Mouse (Mus musculus): ENCODE data around the gene Csnk1g2.
A peak's percentile ranks its signal among the peaks of the same experiment; 100 is the strongest.
"Not testable (repeated sequence)": the region's sequence is repeated elsewhere in the genome, so short reads cannot be mapped to it uniquely, and the experiment has no call there.

Csnk1g2 gene

GRCm38 (mm10) chr10:80623457-80624191, 986 bp downstream of the Csnk1g2 start:
- DNase-seq (ENCODE audit: low spot score in 2 of 2), result peak; percentile 79 to 80

DNA sequence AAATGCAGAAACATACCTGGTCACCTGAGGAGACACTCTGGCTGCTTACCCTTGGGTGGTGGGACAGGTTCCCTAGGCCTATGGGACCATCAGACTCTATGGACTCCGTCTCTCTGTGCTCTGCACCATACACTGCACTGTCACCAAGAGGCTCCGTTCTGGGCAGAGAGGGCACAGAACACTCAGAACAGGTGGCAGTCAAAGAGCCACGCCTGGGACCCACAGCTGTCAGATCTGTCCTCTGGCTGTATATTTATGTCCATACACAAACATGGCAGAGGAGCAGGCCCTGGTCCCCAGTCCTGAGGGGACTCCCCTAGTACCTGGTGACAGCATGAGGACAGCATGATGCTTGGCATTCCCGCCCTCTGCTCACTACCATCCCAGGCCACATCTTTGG, 3.1 kb downstream of the Csnk1g2 start:
- no peak for DNase-seq (ENCODE audit: low spot score in 2 of 2)

- no peak for DNase-seq (ENCODE audit: low spot score in 2 of 2)
Measured at GRCm38 (mm10) chr10:80627685-80628084, 5.0 kb downstream of the Csnk1g2 start.

DNA sequence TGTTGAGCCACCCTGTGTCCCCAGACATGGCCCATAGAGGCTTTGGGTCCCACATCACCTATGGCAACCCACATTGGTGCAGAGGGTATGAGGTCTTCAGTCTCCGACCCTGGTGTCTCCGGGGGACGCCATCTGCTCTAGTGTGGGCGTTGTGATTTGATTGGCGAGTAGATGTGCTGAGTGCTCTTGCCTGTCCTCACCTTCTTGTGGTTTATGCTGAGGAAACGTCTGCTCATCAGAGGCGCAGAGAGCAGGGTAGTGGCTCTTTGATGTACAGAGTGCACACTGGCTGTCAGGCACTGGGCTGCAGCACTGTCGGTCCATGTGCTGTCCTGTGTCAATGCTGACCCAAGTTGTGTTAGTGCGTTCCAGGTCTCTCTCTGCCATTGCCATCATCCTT, 6.3 kb downstream of the Csnk1g2 start:
- no peak for DNase-seq (ENCODE audit: low spot score in 2 of 2)

DNA sequence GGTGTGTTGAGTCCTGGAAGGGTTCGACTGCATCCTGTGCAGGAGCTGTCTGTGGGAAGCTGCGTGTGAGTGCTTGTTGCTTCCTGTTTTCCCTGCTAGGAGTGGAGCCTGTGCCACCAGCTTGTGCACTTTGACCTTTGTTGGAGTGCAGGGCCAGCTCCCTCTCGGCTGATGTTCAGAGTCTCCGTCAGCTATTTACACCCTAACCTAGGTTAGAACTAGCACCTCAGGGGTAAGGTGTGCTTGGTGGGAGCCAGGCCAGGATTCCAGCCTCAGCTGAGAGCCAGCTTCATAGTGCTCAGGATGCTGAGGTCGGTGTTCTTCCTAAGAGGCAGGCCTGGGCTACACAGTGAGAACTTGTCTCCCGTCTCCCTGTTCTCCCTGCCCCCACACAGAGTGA, 12.7 kb downstream of the Csnk1g2 start:
- DNase-seq (ENCODE audit: low spot score in 2 of 2), result no peak

DNA sequence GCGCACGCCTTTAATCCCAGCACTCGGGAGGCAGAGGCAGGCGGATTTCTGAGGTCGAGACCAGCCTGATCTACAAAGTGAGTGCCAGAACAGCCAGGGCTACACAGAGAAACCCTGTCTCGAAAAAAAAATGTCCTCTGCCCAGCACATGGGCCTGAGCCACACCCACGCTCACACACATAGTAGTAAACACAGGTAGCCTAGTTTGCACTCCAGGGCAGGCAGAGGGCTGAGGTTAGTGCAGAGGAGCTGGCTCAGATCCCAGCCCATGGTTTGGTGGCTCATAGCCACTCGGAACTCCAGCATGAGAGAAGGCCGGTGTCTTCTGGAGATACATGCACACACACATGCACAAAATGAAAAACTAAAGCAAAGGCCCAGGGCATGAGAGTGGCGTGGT, 24.3 kb downstream of the Csnk1g2 start:
- DNase-seq (ENCODE audit: low spot score in 2 of 2), result no peak

- not testable (repeated sequence) for DNase-seq (ENCODE audit: low spot score in 2 of 2)
Measured at GRCm38 (mm10) chr10:80649910-80650309, 27.3 kb downstream of the Csnk1g2 start.

- no peak for DNase-seq (ENCODE audit: low spot score in 2 of 2)
Measured at GRCm38 (mm10) chr10:80650392-80650791, 27.8 kb downstream of the Csnk1g2 start.

- DNase-seq (ENCODE audit: low spot score in 2 of 2), result no peak
Measured at GRCm38 (mm10) chr10:80653156-80653720, 30.6 kb downstream of the Csnk1g2 start.

DNA sequence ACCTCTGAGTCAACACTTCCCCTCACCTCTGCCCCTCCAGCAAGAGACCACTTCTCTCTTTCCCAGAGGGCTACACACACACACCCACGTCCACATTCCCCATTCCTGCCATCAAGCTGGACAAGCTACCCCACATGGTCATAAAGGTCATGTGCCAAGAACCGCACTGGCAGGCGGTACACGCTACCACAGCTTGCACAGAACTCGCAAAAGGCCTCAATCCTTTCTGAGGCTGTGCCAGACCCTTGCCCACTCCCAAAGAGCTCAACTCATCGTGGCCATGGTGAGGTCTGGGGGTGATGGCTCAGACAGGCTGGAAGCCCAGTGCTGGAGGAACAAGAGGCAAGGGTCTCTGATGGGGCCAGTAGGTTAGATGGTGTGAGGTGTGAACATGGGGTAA, 32.2 kb downstream of the Csnk1g2 start:
- no peak for DNase-seq (ENCODE audit: low spot score in 2 of 2)

- no peak for DNase-seq (ENCODE audit: low spot score in 2 of 2)
Measured at GRCm38 (mm10) chr10:80655406-80656129, 32.9 kb downstream of the Csnk1g2 start.

GRCm38 (mm10) chr10:80656130-80656862, 33.7 kb downstream of the Csnk1g2 start:
- DNase-seq (ENCODE audit: low spot score in 2 of 2), result peak; percentile 91 to 99

GRCm38 (mm10) chr10:80656863-80657623, 34.4 kb downstream of the Csnk1g2 start, which contains the start of gene Btbd2:
Gene Btbd2, minus strand, starts transcription at chr10:80657071.
- DNase-seq (ENCODE audit: low spot score in 2 of 2), result no peak

GRCm38 (mm10) chr10:80658194-80658840, 35.7 kb downstream of the Csnk1g2 start:
- DNase-seq (ENCODE audit: low spot score in 2 of 2), result no peak

DNA sequence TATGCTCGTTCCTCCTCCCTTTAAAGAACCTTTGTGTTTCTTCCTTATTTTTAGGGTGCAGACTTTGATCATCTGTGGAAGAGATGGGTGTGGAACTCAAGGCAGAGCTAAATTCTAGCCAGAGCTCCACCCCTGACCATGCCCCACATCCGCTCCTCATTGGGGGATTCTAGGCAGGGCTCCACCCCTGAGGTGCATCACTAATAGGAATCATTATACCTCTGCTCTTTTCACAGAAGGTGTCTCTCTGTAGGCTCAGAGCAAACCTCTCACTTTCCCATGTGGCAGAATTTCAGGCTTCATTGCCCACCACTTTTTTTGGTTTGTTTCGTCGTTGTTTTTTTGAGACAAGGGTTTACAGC, 36.2 kb downstream of the Csnk1g2 start:
- peak in 1 of 2 experiments; percentile 41 for DNase-seq (ENCODE audit: low spot score in 2 of 2)

DNA sequence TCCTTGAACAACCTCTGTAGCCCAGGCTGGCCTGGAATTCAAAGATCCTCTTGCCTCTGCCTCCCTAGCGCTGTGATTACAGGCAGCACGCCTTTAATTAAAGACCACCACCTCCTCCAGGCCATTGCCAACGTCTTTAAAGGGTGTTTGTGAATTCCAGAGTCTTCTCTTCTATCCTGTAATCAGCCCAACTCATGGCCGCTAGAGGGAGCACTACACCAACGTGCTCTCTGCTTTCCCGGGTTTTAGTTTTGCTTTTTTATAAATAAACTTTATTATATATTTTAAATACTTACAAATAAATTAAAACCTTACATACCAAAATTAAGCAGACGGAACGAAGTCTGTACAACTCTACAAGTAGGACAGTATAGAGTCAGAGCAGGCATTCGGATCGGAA, 36.6 kb downstream of the Csnk1g2 start:
- DNase-seq (ENCODE audit: low spot score in 2 of 2), result peak; percentile 64 to 86

DNA sequence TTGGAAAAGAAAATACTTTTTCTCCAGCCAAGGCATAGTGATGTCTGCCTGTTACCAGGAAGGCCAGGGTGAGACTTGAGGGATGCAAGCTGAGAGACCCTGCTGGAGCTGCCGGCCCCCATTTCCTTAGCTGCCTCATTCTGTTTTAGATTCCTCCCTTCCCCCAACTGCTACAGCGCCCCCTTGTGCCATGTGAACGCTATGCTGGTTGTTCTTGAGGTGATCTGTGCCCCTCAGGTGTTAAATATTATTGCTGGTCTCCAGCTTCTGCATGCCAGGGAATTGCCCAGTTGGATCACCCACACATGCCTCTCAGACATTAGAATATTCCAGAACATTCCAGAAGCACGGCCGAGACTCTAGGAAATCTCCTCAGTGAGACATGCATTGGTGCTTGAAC, 38.5 kb downstream of the Csnk1g2 start:
- peak; percentile 71 to 89 for DNase-seq (ENCODE audit: low spot score in 2 of 2)

DNA sequence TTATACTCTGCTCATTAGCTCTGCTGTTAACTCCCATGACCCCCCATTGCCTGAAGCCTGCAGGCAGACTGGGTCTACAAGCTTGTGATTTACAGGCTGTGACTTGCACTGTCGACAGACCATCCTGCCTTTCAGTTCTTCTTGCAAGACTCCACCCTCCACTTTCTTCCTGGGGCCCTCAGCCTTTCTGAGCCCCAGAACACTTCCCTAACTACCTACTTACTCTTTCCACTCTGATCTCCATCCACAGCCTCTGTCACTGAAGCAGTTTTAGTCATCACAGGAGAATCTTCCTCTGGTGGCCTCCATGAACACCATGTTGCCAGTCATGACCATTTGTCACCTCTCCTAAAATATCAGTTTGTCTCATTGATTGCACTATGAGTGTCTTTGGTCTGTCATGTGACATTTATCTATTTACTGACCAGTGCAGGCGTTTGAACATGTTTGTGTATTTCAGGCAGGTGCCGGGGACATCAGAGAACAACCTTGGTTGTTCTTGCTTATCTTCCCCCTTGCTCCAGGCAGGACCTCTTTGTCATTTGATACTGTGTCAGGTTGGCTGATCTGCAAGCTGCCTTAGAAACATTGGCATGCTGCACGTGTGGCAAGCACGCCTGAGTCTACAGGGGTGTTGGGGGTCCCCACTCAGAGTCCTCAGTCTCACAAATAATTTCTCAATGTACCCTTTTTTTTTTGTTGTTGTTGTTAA, 41.0 kb downstream of the Csnk1g2 start:
- DNase-seq (ENCODE audit: low spot score in 2 of 2), result no peak

DNA sequence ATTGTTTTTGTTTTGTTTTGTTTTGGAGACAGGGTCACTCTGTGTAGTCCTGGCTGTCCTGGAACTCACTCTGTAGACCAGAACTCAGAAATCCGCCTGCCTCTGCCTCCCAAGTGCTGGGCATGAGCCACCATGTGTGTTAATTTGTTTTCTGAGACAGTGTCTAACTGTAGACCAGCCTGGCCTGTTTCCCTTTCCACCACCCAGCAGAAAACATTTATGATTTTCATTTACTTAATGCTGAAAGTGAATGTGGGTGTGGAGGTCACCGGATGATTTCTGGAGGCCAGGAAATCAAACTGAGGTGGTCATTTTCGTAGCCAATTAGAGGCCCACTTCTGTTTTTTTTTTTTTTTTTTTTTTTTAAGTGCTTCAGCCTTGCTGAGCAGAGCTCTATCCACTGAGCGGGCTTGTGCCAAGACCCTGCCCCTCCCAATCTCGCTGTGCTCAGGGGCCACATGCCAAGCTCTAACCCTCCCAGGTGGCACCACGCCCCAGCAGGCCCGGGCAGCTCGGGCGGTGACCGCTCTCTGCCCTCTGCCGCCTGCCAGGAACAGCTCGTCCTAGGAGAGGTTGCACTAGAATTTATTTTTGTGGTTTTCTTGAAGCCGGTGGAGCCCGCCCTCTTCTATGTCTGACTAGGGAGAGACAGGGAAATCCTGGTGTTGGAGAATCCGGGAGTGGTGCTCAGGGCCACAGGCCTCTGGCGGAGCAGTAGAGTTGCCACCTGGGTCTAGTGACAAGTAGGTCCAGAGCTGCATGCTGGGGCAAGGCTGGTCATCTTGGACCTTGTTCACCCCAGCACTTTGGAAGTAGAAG, 41.8 kb downstream of the Csnk1g2 start:
- no peak for DNase-seq (ENCODE audit: low spot score in 2 of 2)

DNA sequence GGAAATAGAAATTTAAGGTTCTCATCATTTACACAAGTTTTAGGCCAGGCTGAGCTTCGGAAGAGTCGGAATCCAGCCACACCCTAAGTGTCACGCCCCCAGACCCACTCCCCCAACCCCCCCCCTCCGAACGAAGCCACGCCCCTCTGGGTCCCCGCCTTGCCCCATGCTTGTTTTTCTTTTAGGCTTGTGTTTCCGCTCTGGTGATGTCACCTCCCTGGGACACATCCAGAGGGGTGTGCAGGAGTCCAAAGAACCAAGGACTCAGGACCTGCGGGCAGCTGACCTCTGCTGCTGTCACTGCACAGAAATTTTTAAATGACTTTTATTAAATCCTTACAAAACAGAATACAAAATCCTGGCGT, 42.4 kb downstream of the Csnk1g2 start:
- DNase-seq (ENCODE audit: low spot score in 2 of 2), result no peak
